Mouse (Mus musculus) limb, embryonic 11.5 days (tissue): ENCODE data around the gene Gucd1. TPM values are rescaled to one million over a fixed set of nuclear protein-coding genes. Genes with fewer than 3 reads are reported as not detected.

Experiments
- ATAC-seq: fragments of 200-750 bp; cut with Nextera tagmentation; 2 replicates; pipeline ENCODE4 v1.8.0; 2017; ENCODE audit warnings: low read depth; ENCODE audit not compliant: insufficient number of reproducible peaks, low FRiP score, low TSS enrichment
- DNase-seq: peaks from one replicate; pipeline ENCODE4 v3.0.0-alpha.2; 2015; ENCODE audit warnings: low spot score
- H3K27ac ChIP-seq: fragments of 300-500 bp; sonication (generic); replicated peaks from 2 replicates; pipeline ENCODE4 v1.5.1; 2014; ENCODE audit warnings: low read depth, mild to moderate bottlenecking, low read length
- H3K27me3 ChIP-seq: fragments of 300-500 bp; sonication (generic); 2 replicates; pipeline ENCODE4 v1.6.1; 2014; ENCODE audit warnings: mild to moderate bottlenecking, low read length, mixed read lengths; ENCODE audit not compliant: control insufficient read depth, insufficient read depth
- H3K36me3 ChIP-seq: fragments of 300-500 bp; sonication (generic); 2 replicates; pipeline ENCODE4 v1.6.1; 2014; ENCODE audit warnings: mild to moderate bottlenecking, low read length, moderate library complexity, mixed read lengths; ENCODE audit not compliant: control insufficient read depth, insufficient read depth
- H3K4me1 ChIP-seq: fragments of 300-500 bp; sonication (generic); 2 replicates; pipeline ENCODE4 v1.6.1; 2014; ENCODE audit warnings: low read length, mixed read lengths; ENCODE audit not compliant: control insufficient read depth, insufficient read depth
- H3K4me2 ChIP-seq: fragments of 300-500 bp; sonication (generic); 2 replicates; pipeline ENCODE4 v1.6.1; 2014; ENCODE audit warnings: low read depth, mild to moderate bottlenecking, moderate library complexity; ENCODE audit not compliant: severe bottlenecking
- H3K4me3 ChIP-seq: fragments of 300-500 bp; sonication (generic); 2 replicates; pipeline ENCODE4 v1.5.1; 2014; ENCODE audit warnings: low read depth, low read length
- H3K9ac ChIP-seq: fragments of 300-500 bp; sonication (generic); 2 replicates; pipeline ENCODE4 v1.6.1; 2014; ENCODE audit warnings: mild to moderate bottlenecking, low read length
- H3K9me3 ChIP-seq: fragments of 300-500 bp; sonication (generic); 2 replicates; pipeline ENCODE4 v1.6.1; 2016; ENCODE audit warnings: low read length; ENCODE audit not compliant: control insufficient read depth
- WGBS: fragments of 180-500 bp; shearing (Covaris S2); extraction: QIAGEN DNeasy Blood & Tissue Kit; methylation state at CpG from one replicate; pipeline ENCODE4 v1.1.7; 2014; 5-methylcytosine and 5-hydroxymethylcytosine counted together
- polyA plus RNA-seq: library from polyadenylated mRNA; unstranded; fragments of >200 nt; fragmentation: Nextera tagmentation; extraction: Ambion mirVana; gene quantifications from 2 replicates; pipeline ENCODE4 v1.2.1, GENCODE M21; 2014

The Gucd1 gene
- polyA plus RNA-seq, 1 experiment from 2014 or later, result 36.1 TPM

GRCm38 (mm10) chr10:75438132-75438810, 79.5 kb downstream of the Gucd1 start:
- Histone ChIP-seq H3K9ac (no peak overlapping the region), H3K36me3 (no peaks in the 10 kb centered on the region), H3K4me1 (no peaks in the 10 kb centered on the region), H3K4me3 (no peak overlapping the region), H3K27ac (no peak overlapping the region), H3K4me2 (no peak overlapping the region), H3K27me3 (no peaks in the 10 kb centered on the region), H3K9me3 (no peaks in the 10 kb centered on the region)
- no peak for DNase-seq
- 76% methylated on average over 13 of the region's 13 CpGs for WGBS
- no peak for ATAC-seq

GRCm38 (mm10) chr10:75437284-75437683, 80.5 kb downstream of the Gucd1 start:
- Histone ChIP-seq H3K36me3 (no peaks in the 10 kb centered on the region), H3K4me1 (no peaks in the 10 kb centered on the region), H3K27me3 (no peaks in the 10 kb centered on the region), H3K4me2 (no peak overlapping the region), H3K4me3 (no peak overlapping the region), H3K9ac (no peak overlapping the region), H3K9me3 (no peaks in the 10 kb centered on the region), H3K27ac (no peak overlapping the region)
- DNase-seq (no peak), ATAC-seq (no peak)
- 75% methylated on average over 1 of the region's 1 CpGs for WGBS

GRCm38 (mm10) chr10:75436604-75437217, 81.1 kb downstream of the Gucd1 start:
- no peak overlapping the region for H3K4me3 ChIP-seq
- no peak overlapping the region for H3K9ac ChIP-seq
- no peaks in the 10 kb centered on the region for H3K9me3 ChIP-seq
- no peak overlapping the region for H3K27ac ChIP-seq
- H3K4me1 ChIP-seq, result no peaks in the 10 kb centered on the region
- H3K4me2 ChIP-seq, result no peak overlapping the region
- no peak for ATAC-seq
- H3K36me3 ChIP-seq, result no peaks in the 10 kb centered on the region
- WGBS, result 30% methylated on average over 3 of the region's 3 CpGs
- no peaks in the 10 kb centered on the region for H3K27me3 ChIP-seq
- DNase-seq, result peak; percentile 90

- Histone ChIP-seq H3K36me3 (no peaks in the 10 kb centered on the region), H3K9me3 (no peaks in the 10 kb centered on the region), H3K27ac (no peak overlapping the region), H3K27me3 (no peaks in the 10 kb centered on the region), H3K4me2 (no peak overlapping the region), H3K4me3 (no peak overlapping the region), H3K9ac (no peak overlapping the region), H3K4me1 (no peaks in the 10 kb centered on the region)
- WGBS, result 88% methylated on average over 6 of the region's 6 CpGs
- DNase-seq (no peak), ATAC-seq (no peak)
These were observed 87.1 kb downstream of the Gucd1 start for GRCm38 (mm10) chr10:75430633-75431032.

GRCm38 (mm10) chr10:75430147-75430537, 87.6 kb downstream of the Gucd1 start:
- no peak overlapping the region for H3K9ac ChIP-seq
- H3K4me1 ChIP-seq, result no peaks in the 10 kb centered on the region
- 88% methylated on average over 5 of the region's 5 CpGs for WGBS
- no peaks in the 10 kb centered on the region for H3K36me3 ChIP-seq
- H3K4me2 ChIP-seq, result no peak overlapping the region
- DNase-seq (no peak), ATAC-seq (no peak)
- H3K9me3 ChIP-seq, result no peaks in the 10 kb centered on the region
- H3K27me3 ChIP-seq, result no peaks in the 10 kb centered on the region
- no peak overlapping the region for H3K27ac ChIP-seq
- no peak overlapping the region for H3K4me3 ChIP-seq

- Histone ChIP-seq H3K4me2 (no peak overlapping the region), H3K27me3 (no peaks in the 10 kb centered on the region), H3K36me3 (no peaks in the 10 kb centered on the region), H3K9me3 (no peaks in the 10 kb centered on the region), H3K27ac (no peak overlapping the region), H3K4me3 (no peak overlapping the region), H3K4me1 (no peaks in the 10 kb centered on the region), H3K9ac (no peak overlapping the region)
- DNase-seq, result no peak
- ATAC-seq, result no peak
- 91% methylated on average over 7 of the region's 7 CpGs for WGBS
These were observed 88.1 kb downstream of the Gucd1 start for GRCm38 (mm10) chr10:75429522-75430146.

- DNase-seq, result no peak
- Histone ChIP-seq H3K4me3 (no peak overlapping the region), H3K27ac (no peak overlapping the region), H3K36me3 (no peaks in the 10 kb centered on the region), H3K4me1 (no peaks in the 10 kb centered on the region), H3K4me2 (no peak overlapping the region), H3K9me3 (no peaks in the 10 kb centered on the region), H3K9ac (no peak overlapping the region), H3K27me3 (no peaks in the 10 kb centered on the region)
- 87% methylated on average over 6 of the region's 6 CpGs for WGBS
- ATAC-seq, result no peak
These were observed 88.8 kb downstream of the Gucd1 start for GRCm38 (mm10) chr10:75429004-75429380.

GRCm38 (mm10) chr10:75428049-75429003, 89.4 kb downstream of the Gucd1 start:
- no peak overlapping the region for H3K9ac ChIP-seq
- H3K4me1 ChIP-seq, result no peaks in the 10 kb centered on the region
- WGBS, result 88% methylated on average over 13 of the region's 13 CpGs
- no peak overlapping the region for H3K4me2 ChIP-seq
- H3K9me3 ChIP-seq, result no peaks in the 10 kb centered on the region
- no peak overlapping the region for H3K4me3 ChIP-seq
- H3K27me3 ChIP-seq, result no peaks in the 10 kb centered on the region
- DNase-seq (no peak), ATAC-seq (no peak)
- no peak overlapping the region for H3K27ac ChIP-seq
- no peaks in the 10 kb centered on the region for H3K36me3 ChIP-seq
